Mouse (Mus musculus): ENCODE results near the gene Trim54.

GRCm38 (mm10) chr5:31116354-31116753, at the start of gene Trim54:
- TF ChIP-seq EP300 (IDR thresholded peaks at IDR 0.05; ENCODE audit: low read depth) (no peak), CTCF (IDR thresholded peaks at IDR 0.05; ENCODE audit: low read depth) (no peak)

Measured in liver, postnatal 0 days (tissue).